Mouse (Mus musculus): ENCODE results near the gene Itgb6.

Gene Itgb6

GRCm38 (mm10) chr2:60712891-60713290, 9.6 kb downstream of the Itgb6 start:
- no peak for DNase-seq (ENCODE audit: low spot score)

- DNase-seq (ENCODE audit: low spot score): no peak
Observed at GRCm38 (mm10) chr2:60712483-60712882, 10.0 kb downstream of the Itgb6 start.

- DNase-seq (ENCODE audit: low spot score): no peak
Observed at GRCm38 (mm10) chr2:60711098-60711880, 11.2 kb downstream of the Itgb6 start.

- no peak for DNase-seq (ENCODE audit: low spot score)
Observed at GRCm38 (mm10) chr2:60710317-60710716, 12.1 kb downstream of the Itgb6 start.

GRCm38 (mm10) chr2:60708671-60709070, 13.8 kb downstream of the Itgb6 start:
- DNase-seq (ENCODE audit: low spot score): no peak

GRCm38 (mm10) chr2:60706866-60707265, 15.6 kb downstream of the Itgb6 start:
- DNase-seq (ENCODE audit: low spot score): no peak

- DNase-seq (ENCODE audit: low spot score): no peak
Observed at GRCm38 (mm10) chr2:60705426-60705825, 17.0 kb downstream of the Itgb6 start.

- no peak for DNase-seq (ENCODE audit: low spot score)
Observed at GRCm38 (mm10) chr2:60703315-60703714, 19.1 kb downstream of the Itgb6 start.

GRCm38 (mm10) chr2:60700956-60701355, 21.5 kb downstream of the Itgb6 start:
- no peak for DNase-seq (ENCODE audit: low spot score)

GRCm38 (mm10) chr2:60700013-60700412, 22.4 kb downstream of the Itgb6 start:
- no peak for DNase-seq (ENCODE audit: low spot score)

GRCm38 (mm10) chr2:60699591-60699990, 22.9 kb downstream of the Itgb6 start:
- DNase-seq (ENCODE audit: low spot score): no peak

GRCm38 (mm10) chr2:60698155-60698554, 24.3 kb downstream of the Itgb6 start:
- no peak for DNase-seq (ENCODE audit: low spot score)

- no peak for DNase-seq (ENCODE audit: low spot score)
Observed at GRCm38 (mm10) chr2:60697530-60697929, 24.9 kb downstream of the Itgb6 start.

- no peak for DNase-seq (ENCODE audit: low spot score)
Observed at GRCm38 (mm10) chr2:60696559-60696958, 25.9 kb downstream of the Itgb6 start.

GRCm38 (mm10) chr2:60695706-60696105, 26.7 kb downstream of the Itgb6 start:
- DNase-seq (ENCODE audit: low spot score): no peak

- no peak for DNase-seq (ENCODE audit: low spot score)
Observed at GRCm38 (mm10) chr2:60694563-60694962, 27.9 kb downstream of the Itgb6 start.

GRCm38 (mm10) chr2:60692239-60692638, 30.2 kb downstream of the Itgb6 start:
- DNase-seq (ENCODE audit: low spot score): no peak

- DNase-seq (ENCODE audit: low spot score): no peak
Observed at GRCm38 (mm10) chr2:60690212-60690611, 32.2 kb downstream of the Itgb6 start.

GRCm38 (mm10) chr2:60688944-60689615, 33.4 kb downstream of the Itgb6 start:
- no peak for DNase-seq (ENCODE audit: low spot score)

- no peak for DNase-seq (ENCODE audit: low spot score)
Observed at GRCm38 (mm10) chr2:60688150-60688549, 34.3 kb downstream of the Itgb6 start.

- no peak for DNase-seq (ENCODE audit: low spot score)
Observed at GRCm38 (mm10) chr2:60685973-60686372, 36.5 kb downstream of the Itgb6 start.

- DNase-seq (ENCODE audit: low spot score): no peak
Observed at GRCm38 (mm10) chr2:60684168-60684567, 38.3 kb downstream of the Itgb6 start.

GRCm38 (mm10) chr2:60682554-60682953, 39.9 kb downstream of the Itgb6 start:
- no peak for DNase-seq (ENCODE audit: low spot score)

- DNase-seq (ENCODE audit: low spot score): no peak
Observed at GRCm38 (mm10) chr2:60674413-60674812, 48.0 kb downstream of the Itgb6 start.

Measured in layer of hippocampus, adult 9-10 months (tissue).